Mouse (Mus musculus) heart, postnatal 0 days (tissue): ENCODE results near the gene Cldn22. TPM values are rescaled to one million over a fixed set of nuclear protein-coding genes. Genes with fewer than 3 reads are reported as not detected.

ENCODE experiments used
- ATAC-seq: fragments of 200-750 bp; cut with Nextera tagmentation; 2 replicates; pipeline ENCODE4 v1.8.0; 2017; ENCODE audit warnings: low read depth, moderate number of reproducible peaks, moderate library complexity; ENCODE audit not compliant: insufficient read depth
- DNase-seq: peaks from one replicate; pipeline ENCODE4 v3.0.0-alpha.2; 2016; ENCODE audit warnings: low spot score
- H3K27ac ChIP-seq: fragments of 300-500 bp; sonication (generic); 2 replicates; pipeline ENCODE4 v1.5.1; 2014; ENCODE audit warnings: low read depth, mild to moderate bottlenecking
- H3K27me3 ChIP-seq: fragments of 300-500 bp; sonication (generic); 2 replicates; pipeline ENCODE4 v1.6.1; 2014; ENCODE audit warnings: low read length, mixed read lengths; ENCODE audit not compliant: control insufficient read depth, insufficient read depth
- H3K36me3 ChIP-seq: fragments of 300-500 bp; sonication (generic); replicated peaks from 2 replicates; pipeline ENCODE4 v1.6.1; 2014; ENCODE audit warnings: low read length, mixed read lengths; ENCODE audit not compliant: control insufficient read depth, insufficient read depth
- H3K4me1 ChIP-seq: fragments of 300-500 bp; sonication (generic); 2 replicates; pipeline ENCODE4 v1.6.1; 2014; ENCODE audit warnings: antibody characterized with exemption; ENCODE audit not compliant: control insufficient read depth, insufficient read depth
- H3K4me2 ChIP-seq: fragments of 300-500 bp; sonication (generic); 2 replicates; pipeline ENCODE4 v1.6.1; 2014; ENCODE audit warnings: low read depth, mild to moderate bottlenecking, low read length, moderate library complexity
- H3K4me3 ChIP-seq: fragments of 300-500 bp; sonication (generic); 2 replicates; pipeline ENCODE4 v1.5.1; 2014; ENCODE audit warnings: low read depth, low read length
- H3K9ac ChIP-seq: fragments of 300-500 bp; sonication (generic); replicated peaks from 2 replicates; pipeline ENCODE4 v1.6.1; 2014; ENCODE audit warnings: low read depth, low read length, mixed read lengths
- H3K9me3 ChIP-seq: fragments of 300-500 bp; sonication (generic); replicated peaks from 2 replicates; pipeline ENCODE4 v1.6.1; 2016; ENCODE audit warnings: low read length; ENCODE audit not compliant: control insufficient read depth
- CTCF ChIP-seq: IDR thresholded peaks from 2 replicates; pipeline ENCODE4 v1.5.1; 2016; ENCODE audit warnings: antibody characterized with exemption, control low read depth, low read depth
- EP300 ChIP-seq: IDR thresholded peaks from 2 replicates; pipeline ENCODE4 v1.6.1; 2016; ENCODE audit warnings: antibody characterized with exemption, low read depth
- WGBS: fragments of 180-500 bp; shearing (Covaris S2); extraction: QIAGEN DNeasy Blood & Tissue Kit; methylation state at CpG from one replicate; pipeline ENCODE4 v1.1.7; 2014; 5-methylcytosine and 5-hydroxymethylcytosine counted together
- polyA plus RNA-seq: library from polyadenylated mRNA; unstranded; fragments of >200 nt; fragmentation: Nextera tagmentation; extraction: Ambion mirVana; gene quantifications from 2 replicates; pipeline ENCODE4 v1.2.1, GENCODE M21; 2015
- total RNA-seq: library from RNA; depleted of rRNA; stranded (reverse); fragments of >200 nt; gene quantifications from 2 replicates; pipeline ENCODE4 v1.2.3, GENCODE M21; 2014; ENCODE audit warnings: low replicate concordance; rRNA removed

Gene Cldn22
- total RNA-seq (not detected in 2 replicates), polyA plus RNA-seq (not detected in 2 replicates)

DNA sequence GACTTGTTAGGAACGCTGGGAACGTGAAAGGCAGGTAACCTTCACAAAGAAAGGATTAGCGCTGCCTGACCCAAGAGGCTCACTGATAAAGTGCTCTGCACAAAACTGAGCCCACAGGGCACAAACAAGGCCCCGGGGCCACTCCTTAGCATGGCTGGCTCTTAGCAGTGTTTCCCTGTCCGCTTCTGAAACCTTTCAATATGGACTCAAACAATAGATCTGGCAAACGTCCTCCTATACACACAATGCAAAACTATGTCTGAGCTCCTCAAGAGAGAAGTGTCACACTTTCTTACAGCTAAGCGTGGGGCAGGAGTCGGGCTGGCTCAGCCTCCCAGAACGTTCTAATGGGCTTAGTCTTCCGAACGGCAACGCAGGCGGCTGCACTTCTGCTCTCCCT lies at the start of gene Cldn22:
Gene Cldn22, plus strand, starts transcription at position 301 of the 400 bp plus-strand sequence.
- Histone ChIP-seq H3K9me3 (no peaks in the 10 kb centered on the region), H3K4me1 (no peaks in the 10 kb centered on the region), H3K36me3 (peaks cover 18% of the 10 kb centered on the region), H3K27ac (no peak within 1 kb of the TSS), H3K27me3 (no peaks in the 10 kb centered on the region), H3K4me3 (no peak within 1 kb of the TSS), H3K9ac (no peak within 1 kb of the TSS), H3K4me2 (no peak within 1 kb of the TSS)
- no peak for DNase-seq
- WGBS = 78% methylated on average over 13 of the region's 13 CpGs
- TF ChIP-seq CTCF (no peak), EP300 (no peak)
- no peak for ATAC-seq

DNA sequence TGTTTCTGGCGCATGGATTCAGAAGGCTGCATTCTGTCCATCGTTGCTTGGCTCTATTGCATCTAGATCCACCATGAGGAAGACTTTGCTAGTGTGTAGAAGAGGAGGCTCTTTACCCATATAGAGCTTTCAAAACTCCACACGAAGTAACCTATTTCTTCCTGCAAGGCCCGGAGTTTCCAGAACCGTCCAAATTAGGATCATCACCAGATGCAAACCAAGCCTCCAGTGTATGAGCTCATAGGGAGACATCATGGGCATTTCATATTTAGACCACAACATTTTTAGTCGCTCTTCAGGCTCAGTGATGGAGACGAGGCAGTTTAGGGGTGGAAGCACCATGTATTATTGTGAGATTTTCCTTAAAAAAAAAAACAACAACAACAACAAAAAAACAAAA lies 46.9 kb upstream of the Cldn22 start:
- no peaks in the 10 kb centered on the region for H3K4me1 ChIP-seq
- no peak overlapping the region for H3K4me2 ChIP-seq
- H3K27me3 ChIP-seq = no peaks in the 10 kb centered on the region
- H3K9me3 ChIP-seq = no peaks in the 10 kb centered on the region
- 81% methylated on average over 7 of the region's 7 CpGs for WGBS
- no peak overlapping the region for H3K27ac ChIP-seq
- H3K9ac ChIP-seq = no peak overlapping the region
- ATAC-seq = no peak
- no peaks in the 10 kb centered on the region for H3K36me3 ChIP-seq
- DNase-seq = no peak
- no peak overlapping the region for H3K4me3 ChIP-seq
- TF ChIP-seq EP300 = no peak

DNA sequence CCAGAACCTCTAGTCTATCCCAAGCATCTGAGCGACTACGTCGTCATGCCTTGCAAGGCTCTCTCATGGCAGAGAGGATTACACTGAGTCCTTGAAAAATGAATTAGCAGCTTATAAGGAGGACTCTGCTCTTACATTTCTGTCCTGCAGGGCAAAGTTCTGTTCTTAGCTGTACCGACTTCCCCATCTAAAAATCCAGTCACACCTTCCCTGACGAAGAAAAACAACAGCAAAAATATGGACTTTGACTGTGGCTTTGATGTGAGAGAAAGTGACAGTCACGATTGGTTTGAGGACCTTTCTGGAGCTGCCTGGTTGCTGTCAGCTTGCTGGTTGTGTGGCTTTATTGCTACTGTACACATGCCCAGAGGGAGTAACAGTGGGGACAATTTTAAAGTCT lies 44.7 kb upstream of the Cldn22 start:
- H3K27ac ChIP-seq = no peak overlapping the region
- H3K4me1 ChIP-seq = no peaks in the 10 kb centered on the region
- no peaks in the 10 kb centered on the region for H3K36me3 ChIP-seq
- ATAC-seq (no peak), DNase-seq (no peak)
- H3K9ac ChIP-seq = no peak overlapping the region
- TF ChIP-seq EP300 (no peak), CTCF (no peak)
- WGBS = 73% methylated on average over 6 of the region's 6 CpGs
- H3K4me2 ChIP-seq = no peak overlapping the region
- no peaks in the 10 kb centered on the region for H3K9me3 ChIP-seq
- H3K4me3 ChIP-seq = no peak overlapping the region
- H3K27me3 ChIP-seq = no peaks in the 10 kb centered on the region

GRCm38 (mm10) chr8:47781881-47782280 lies 42.4 kb upstream of the Cldn22 start:
- 87% methylated on average over 4 of the region's 4 CpGs for WGBS
- H3K4me1 ChIP-seq = no peaks in the 10 kb centered on the region
- no peak overlapping the region for H3K4me3 ChIP-seq
- H3K9ac ChIP-seq = no peak overlapping the region
- H3K27ac ChIP-seq = no peak overlapping the region
- H3K27me3 ChIP-seq = no peaks in the 10 kb centered on the region
- TF ChIP-seq EP300 (no peak), CTCF (no peak)
- H3K36me3 ChIP-seq = no peaks in the 10 kb centered on the region
- DNase-seq = no peak
- no peak overlapping the region for H3K4me2 ChIP-seq
- no peak for ATAC-seq
- H3K9me3 ChIP-seq = no peaks in the 10 kb centered on the region

GRCm38 (mm10) chr8:47783544-47783943 lies 40.7 kb upstream of the Cldn22 start:
- Histone ChIP-seq H3K9me3 (no peaks in the 10 kb centered on the region), H3K4me1 (peaks cover 9% of the 10 kb centered on the region; the same call in 1 of the 2 replicates), H3K9ac (no peak overlapping the region), H3K36me3 (no peaks in the 10 kb centered on the region), H3K27me3 (no peaks in the 10 kb centered on the region), H3K4me2 (no peak overlapping the region), H3K27ac (no peak overlapping the region), H3K4me3 (no peak overlapping the region)
- WGBS = 85% methylated on average over 2 of the region's 2 CpGs
- TF ChIP-seq EP300 (no peak), CTCF (no peak)
- no peak for DNase-seq
- no peak for ATAC-seq

GRCm38 (mm10) chr8:47783944-47784343 lies 40.3 kb upstream of the Cldn22 start:
- no peaks in the 10 kb centered on the region for H3K27me3 ChIP-seq
- H3K4me1 ChIP-seq = peaks cover 9% of the 10 kb centered on the region; the same call in 1 of the 2 replicates
- no peak for TF ChIP-seq EP300
- H3K9me3 ChIP-seq = no peaks in the 10 kb centered on the region
- H3K27ac ChIP-seq = no peak overlapping the region
- WGBS = 79% methylated on average over 6 of the region's 6 CpGs
- no peak overlapping the region for H3K4me3 ChIP-seq
- no peak for ATAC-seq
- H3K36me3 ChIP-seq = no peaks in the 10 kb centered on the region
- DNase-seq = no peak
- no peak overlapping the region; the same call in 1 of the 2 replicates for H3K9ac ChIP-seq
- H3K4me2 ChIP-seq = no peak overlapping the region
